ENCODE assay signal across 10 mouse cellular contexts in genomic region chr17:46371783-46372182, GRCm38 (mm10). TPM values are rescaled to one million over a fixed set of nuclear protein-coding genes. Genes with fewer than 3 reads are reported as not detected.
DNase-seq lines count a peak whose midpoint lies in the region; ATAC-seq and TF ChIP-seq lines count a peak whose summit lies in the region.
"Had no signal": no experiment of that assay in that cellular context is flagged by ENCODE, and none has a peak within 500 bp of the region (broad histone marks: within the 10 kb centered on the region; RNA-seq: fewer than 3 reads in every experiment).

No protein-coding gene starts in this region.

- H3K27ac ChIP-seq in layer of hippocampus, adult 2 months = no peak overlapping the region
- H3K27ac ChIP-seq: heart, embryonic 13.5 days; macrophage had no signal

- H3K4me3 ChIP-seq in layer of hippocampus, adult 2 months = no peak overlapping the region
- H3K4me3 ChIP-seq: heart, embryonic 13.5 days had no signal

- DNase-seq in adrenal gland, adult 18-20 months (ENCODE audit: low spot score in 2 of 2) = peak; percentile 26 to 35
- no peak for DNase-seq in adrenal gland, postnatal 4 days (ENCODE audit: low spot score in 2 of 2)
- DNase-seq in layer of hippocampus, adult 2 months (ENCODE audit: low spot score in 2 of 2) = peak in 1 of 2 experiments; percentile 39
- DNase-seq in layer of hippocampus, adult 9-10 months (ENCODE audit: low spot score) = no peak
- peak; percentile 44 for DNase-seq in c-Kit-positive CD71-positive TER-119-positive erythroid progenitor cells, embryonic 14.5 days (ENCODE audit: low spot score)
- DNase-seq in ovary, postnatal 14 days (ENCODE audit: low spot score) = no peak

- peak; percentile 50; the same call in 1 of the 2 replicates for ATAC-seq in monocyte, adult 5-6 weeks (replicated peaks; ENCODE audit: insufficient number of reproducible peaks, low FRiP score, low TSS enrichment, poor library complexity, severe bottlenecking)
- no peak for ATAC-seq in erythroid progenitor cell, adult 5-6 weeks (replicated peaks; ENCODE audit: low FRiP score, poor library complexity, severe bottlenecking)

- TF ChIP-seq CTCF in layer of hippocampus, adult 2 months (conservative IDR thresholded peaks at IDR 0.05) = peak; percentile 75

RNA-seq across cellular contexts. Expression of gene Zfp318, which starts 11.7 kb away (rescaled TPM):
- 10 to 100 TPM; 18.9 to 25.9 TPM for total RNA-seq in adrenal gland, adult 18-20 months (2021)
- total RNA-seq in adrenal gland, postnatal 4 days (2021) = 10 to 100 TPM; 39.6 to 40.9 TPM
- total RNA-seq in layer of hippocampus, adult 2 months (2021) = 10 to 100 TPM; 57.4 to 70.5 TPM
- 23.5 to 54.0 TPM (median 33.9 TPM) in 3 replicates for total RNA-seq in monocyte, adult 5-6 weeks (2017)
- 0.72 and 8.8 TPM in 2 replicates for total RNA-seq in erythroid progenitor cell, adult 5-6 weeks (2015; ENCODE audit: low replicate concordance)
- 3.3 and 10.1 TPM in 2 replicates for total RNA-seq in erythroid progenitor cell, adult 5-6 weeks (2017; ENCODE audit: low replicate concordance)

RNA-seq across cellular contexts. Expression of gene Abcc10, which starts 43.6 kb away (rescaled TPM):
- total RNA-seq in adrenal gland, adult 18-20 months (2021) = 1 to 10 TPM; 6.8 to 7.0 TPM
- 10 to 100 TPM; 13.8 to 14.1 TPM for total RNA-seq in adrenal gland, postnatal 4 days (2021)
- 1 to 10 TPM; 8.9 to 9.7 TPM for total RNA-seq in layer of hippocampus, adult 2 months (2021)
- 2.8 to 3.4 TPM (median 3.0 TPM) in 3 replicates for total RNA-seq in monocyte, adult 5-6 weeks (2017)
- not detected in 2 replicates for total RNA-seq in erythroid progenitor cell, adult 5-6 weeks (2015; ENCODE audit: low replicate concordance)
- total RNA-seq in erythroid progenitor cell, adult 5-6 weeks (2017; ENCODE audit: low replicate concordance) = 0.53 TPM in 1 of 2 replicates, not detected in the other

RNA-seq across cellular contexts. Expression of gene Crip3, which starts 56.9 kb away (rescaled TPM):
- total RNA-seq in adrenal gland, adult 18-20 months (2021) = under 1 TPM; 0.32 to 0.63 TPM
- total RNA-seq in adrenal gland, postnatal 4 days (2021) = 1 to 10 TPM; 1.6 to 2.0 TPM
- total RNA-seq in layer of hippocampus, adult 2 months (2021) = 1 to 10 TPM; 2.4 to 6.3 TPM
- not detected in 3 replicates for total RNA-seq in monocyte, adult 5-6 weeks (2017)
- total RNA-seq in erythroid progenitor cell, adult 5-6 weeks (2015; ENCODE audit: low replicate concordance) = not detected in 2 replicates
- total RNA-seq in erythroid progenitor cell, adult 5-6 weeks (2017; ENCODE audit: low replicate concordance) = not detected in 2 replicates

Comparison
In these comparisons a context has a peak if more than half of its experiments do, and no peak if none do; other contexts are left out.
1. DNase-seq: peak in adrenal gland, adult 18-20 months (2 of 2) and c-Kit-positive CD71-positive TER-119-positive erythroid progenitor cells, embryonic 14.5 days (single experiment); none in adrenal gland, postnatal 4 days (0 of 2), layer of hippocampus, adult 9-10 months (single experiment) and ovary, postnatal 14 days (single experiment).